Mouse (Mus musculus): ENCODE results near the gene Lin37.

DNA sequence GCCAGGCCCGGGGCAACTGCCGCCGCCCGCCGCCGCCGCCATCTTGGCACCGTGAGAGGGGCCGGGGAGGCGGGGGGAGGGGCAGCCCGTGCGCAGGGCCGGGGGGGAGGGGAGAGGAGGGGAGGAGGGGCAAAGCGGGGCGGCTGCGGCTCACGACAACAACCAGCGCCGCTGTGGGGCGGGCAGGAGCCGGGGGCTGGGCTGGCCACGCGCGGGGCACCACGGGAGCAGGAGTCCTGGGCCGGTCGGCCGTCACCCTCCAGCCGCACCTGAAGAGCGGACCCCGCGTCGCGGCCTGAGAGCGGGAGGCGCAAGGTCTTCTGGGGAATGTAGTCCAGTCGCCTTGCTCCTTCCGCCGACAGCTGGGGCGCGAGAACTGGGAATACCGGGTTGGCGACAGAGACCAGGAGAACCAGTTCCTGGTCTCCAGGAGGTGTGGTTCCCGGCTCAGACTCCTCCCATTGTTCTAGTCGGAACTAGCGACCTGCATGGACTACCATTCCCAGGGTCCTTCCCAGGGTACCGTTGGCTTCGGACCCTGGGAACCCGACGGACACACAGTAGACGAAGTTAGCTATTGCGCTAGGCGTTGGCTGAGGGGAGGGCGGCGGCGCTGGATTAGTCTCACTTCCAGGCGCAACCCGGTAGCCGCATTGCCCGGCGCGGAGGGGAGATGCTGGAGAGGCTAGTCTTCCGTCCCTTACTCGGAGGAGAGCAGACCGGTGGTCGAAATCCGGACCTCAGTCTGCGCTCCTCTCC is 29.2 kb upstream of the Lin37 start, which contains the start of gene Kmt2b:
- TF ChIP-seq CTCF (IDR thresholded peaks at IDR 0.05; ENCODE audit: low read depth, low read length): no peak
- no peak for TF ChIP-seq POLR2AphosphoS5 (IDR thresholded peaks at IDR 0.05; ENCODE audit: insufficient replicate concordance, low read depth, low read length)
- TF ChIP-seq TAL1 (conservative IDR thresholded peaks at IDR 0.05; ENCODE audit: low read depth, low read length): no peak
- no peak for TF ChIP-seq GATA1 (IDR thresholded peaks at IDR 0.05; ENCODE audit: borderline replicate concordance, low read length)

Measured in G1E (cell line).